Mouse (Mus musculus) natural killer cell, adult 2 months (primary cell): ENCODE measurements around the gene Cldn34c2.
A peak's percentile ranks its signal among the peaks of the same experiment; 100 is the strongest.
"Not testable (repeated sequence)": the region's sequence is repeated elsewhere in the genome, so short reads cannot be mapped to it uniquely, and the experiment has no call there.

Experiments used
- DNase-seq, 2 experiments: peaks; one replicate each; pipeline ENCODE4 v3.0.0; 2022; ENCODE audit warnings: low spot score in 2 of 2

Cldn34c2 gene

GRCm38 (mm10) chrX:123581400-123581799 is at the start of gene Cldn34c2:
Gene Cldn34c2 (plus strand): TSS chrX:123581700.
- not testable (repeated sequence) for DNase-seq

GRCm38 (mm10) chrX:123551378-123551777 is 30.1 kb upstream of the Cldn34c2 start:
- not testable (repeated sequence) for DNase-seq

- peak; percentile 27 to 33 for DNase-seq
Observed at GRCm38 (mm10) chrX:123612158-123612828, 30.8 kb downstream of the Cldn34c2 start.
